Mouse (Mus musculus) thymus, adult 18-20 months (tissue): ENCODE data around the gene Olfr315.
"Not testable (repeated sequence)": the region's sequence is repeated elsewhere in the genome, so short reads cannot be mapped to it uniquely, and the experiment has no call there.

Experiments used
- DNase-seq, 2 experiments: peaks; one replicate each; pipeline ENCODE4 v3.0.0; 2022; ENCODE audit warnings: mixed read lengths in 2 of 2

The Olfr315 gene

GRCm38 (mm10) chr11:58772888-58773287 is at the start of gene Olfr315:
TSS of gene Olfr315 (plus strand) at chr11:58773188.
- DNase-seq = no peak

GRCm38 (mm10) chr11:58723914-58724313 is 49.1 kb upstream of the Olfr315 start, which contains the start of gene Olfr318:
TSS of gene Olfr318 (minus strand) at chr11:58724014.
- DNase-seq = no peak

DNA sequence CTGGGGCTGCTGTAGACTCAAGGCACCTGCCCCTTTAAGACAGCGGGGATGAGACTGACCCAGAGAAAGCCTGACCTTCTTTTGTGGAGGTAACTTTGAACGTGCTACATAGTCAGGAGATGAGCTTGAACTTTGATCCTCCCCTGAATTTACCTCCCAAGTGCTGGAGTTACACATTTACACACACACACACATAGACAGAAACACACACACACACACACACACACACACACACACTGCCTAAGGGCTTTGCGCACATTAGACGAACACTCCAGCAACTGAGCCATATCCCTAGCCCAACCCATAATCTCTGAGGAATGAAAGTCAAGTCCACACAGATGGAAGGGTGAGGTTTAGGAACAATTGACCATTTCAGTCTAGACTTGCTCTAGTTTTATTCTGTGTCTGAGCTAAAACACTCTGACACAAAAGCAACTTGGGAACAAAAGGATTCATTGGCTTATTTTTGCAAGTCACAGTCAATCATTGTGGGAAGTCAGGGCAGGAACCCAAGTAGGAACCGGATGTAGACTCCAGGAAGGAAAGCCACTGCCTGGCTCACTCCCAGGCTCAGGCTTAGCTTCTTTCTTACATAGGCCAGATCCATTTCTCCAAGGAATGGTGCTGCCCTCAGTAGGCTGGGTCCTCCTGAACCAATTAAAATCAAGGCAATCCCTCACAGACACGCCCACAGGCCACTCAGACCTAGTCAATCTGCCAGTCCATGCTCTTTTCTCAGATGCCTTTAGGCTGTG is 44.9 kb upstream of the Olfr315 start:
- DNase-seq = not testable (repeated sequence)

GRCm38 (mm10) chr11:58733372-58733771 is 39.6 kb upstream of the Olfr315 start:
- no peak for DNase-seq

DNA sequence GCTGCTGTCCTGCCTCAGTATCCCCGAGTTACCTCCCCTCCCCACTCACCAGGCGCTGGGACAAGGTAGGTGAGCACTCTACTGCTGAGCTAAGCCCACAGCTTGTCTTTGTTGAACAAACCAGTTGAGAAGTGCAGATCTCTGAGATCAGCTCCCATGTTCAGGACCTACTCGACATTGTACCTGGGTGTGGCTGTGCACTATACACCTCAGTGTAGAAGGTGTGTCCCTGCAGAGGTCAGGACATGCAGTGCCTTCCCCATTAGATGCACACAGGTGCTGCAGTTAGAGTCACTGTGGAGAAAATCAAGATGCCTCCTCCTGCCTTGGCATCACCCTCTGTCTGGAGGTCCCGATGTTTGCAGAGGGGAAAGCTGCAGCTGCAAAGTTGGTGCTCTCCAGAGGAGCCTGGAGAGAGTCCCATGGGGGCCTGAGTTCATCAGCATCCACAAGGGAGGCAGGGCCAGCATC is 34.2 kb upstream of the Olfr315 start, which contains the start of gene Olfr317:
Olfr317 (minus strand) TSS at position 421 of the 471 bp plus-strand sequence.
- DNase-seq = no peak

DNA sequence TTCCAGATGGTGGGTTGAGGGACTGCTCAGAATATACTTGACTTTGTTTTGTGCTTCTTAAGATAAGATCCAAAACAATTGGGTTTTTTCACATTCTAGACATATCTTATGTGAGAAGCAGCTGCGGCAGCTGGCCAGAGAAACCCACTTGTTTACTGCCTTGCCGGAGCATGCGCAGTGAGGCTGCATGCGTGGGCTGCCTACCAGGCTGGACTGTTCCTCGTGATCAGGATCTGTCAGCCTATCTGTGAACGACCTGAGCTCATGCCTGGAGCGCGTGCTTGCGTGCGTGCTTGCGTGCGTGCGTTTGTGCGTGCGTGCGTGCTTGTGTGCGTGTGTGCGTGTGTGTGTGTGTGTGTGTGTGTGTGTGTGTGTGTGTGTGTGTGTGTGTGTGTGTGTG is 21.9 kb upstream of the Olfr315 start:
- not testable (repeated sequence) for DNase-seq

DNA sequence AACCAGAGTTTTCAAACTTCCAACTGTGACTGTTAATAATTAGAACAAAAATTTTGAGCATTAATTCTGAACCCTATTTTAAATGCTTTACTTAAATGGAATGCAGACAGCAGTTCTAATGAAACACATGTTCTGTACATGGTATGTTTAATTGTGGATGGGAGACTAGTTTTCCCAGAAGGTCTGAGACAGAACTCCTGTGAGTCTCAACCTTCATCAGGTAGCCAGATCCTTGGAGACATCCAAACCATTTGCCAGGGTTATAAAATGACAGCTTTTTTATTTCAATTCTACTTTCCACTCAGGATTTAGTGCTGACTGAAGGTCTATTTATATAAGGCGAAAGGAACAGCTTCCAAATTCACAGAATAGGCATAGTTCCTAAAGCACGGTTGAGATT is 20.6 kb upstream of the Olfr315 start, which contains the start of gene Olfr316:
Olfr316 (plus strand) TSS at position 301 of the 400 bp plus-strand sequence.
- no peak for DNase-seq

GRCm38 (mm10) chr11:58782480-58783089 is 9.6 kb downstream of the Olfr315 start, which contains the start of gene Olfr314:
TSS of gene Olfr314 (plus strand) at chr11:58782952.
- DNase-seq = no peak

- no peak for DNase-seq
These were observed 11.2 kb downstream of the Olfr315 start for GRCm38 (mm10) chr11:58784182-58784581.

GRCm38 (mm10) chr11:58787651-58788050 is 14.7 kb downstream of the Olfr315 start:
- peak; percentile 57 to 75 for DNase-seq

- peak; percentile 37 to 54 for DNase-seq
These were observed 15.4 kb downstream of the Olfr315 start for GRCm38 (mm10) chr11:58788346-58788745.

DNA sequence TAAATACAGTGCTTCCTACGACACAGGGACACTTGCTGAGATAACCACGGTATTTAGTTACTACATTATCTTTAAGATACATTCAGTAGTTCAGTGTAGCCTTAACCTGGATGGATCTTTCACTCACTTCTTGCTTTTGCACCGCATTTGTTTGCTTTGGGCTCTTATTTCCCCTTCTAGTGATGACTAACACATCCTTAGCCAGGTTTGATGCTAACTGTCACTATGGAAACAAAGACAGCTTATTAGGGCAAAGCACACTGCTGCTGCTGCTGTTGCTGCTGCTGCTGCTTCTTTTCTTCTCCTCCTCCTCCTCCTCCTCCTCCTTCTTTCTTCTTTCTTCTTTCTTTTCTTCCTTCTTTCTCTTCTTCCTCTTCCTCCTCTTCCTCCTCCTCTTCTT is 16.5 kb downstream of the Olfr315 start:
- DNase-seq = no peak

- DNase-seq = no peak
These were observed 17.1 kb downstream of the Olfr315 start for GRCm38 (mm10) chr11:58790053-58790452.

DNA sequence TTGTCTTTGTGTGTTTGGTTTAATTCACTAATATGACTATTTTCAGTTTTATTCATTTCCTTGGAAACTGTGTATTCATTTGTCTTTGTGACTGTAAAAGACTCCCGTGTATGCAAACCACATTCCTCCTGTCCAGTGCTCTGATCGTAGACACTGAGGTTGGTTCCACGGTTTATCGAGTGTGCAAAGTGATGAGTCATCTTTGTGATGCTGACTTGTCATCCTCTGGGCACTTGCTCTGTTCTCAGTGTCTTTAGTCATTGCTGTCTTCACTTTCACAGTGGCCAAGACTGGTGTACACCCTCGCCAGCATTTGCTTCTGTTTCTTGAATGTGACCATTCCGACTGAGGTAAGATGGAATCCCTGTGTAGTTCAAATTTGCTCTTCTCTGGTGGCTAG is 17.7 kb downstream of the Olfr315 start:
- no peak for DNase-seq

- no peak for DNase-seq
These were observed 22.9 kb downstream of the Olfr315 start for GRCm38 (mm10) chr11:58795856-58796255.

- DNase-seq = no peak
These were observed 23.9 kb downstream of the Olfr315 start for GRCm38 (mm10) chr11:58796850-58797249.

DNA sequence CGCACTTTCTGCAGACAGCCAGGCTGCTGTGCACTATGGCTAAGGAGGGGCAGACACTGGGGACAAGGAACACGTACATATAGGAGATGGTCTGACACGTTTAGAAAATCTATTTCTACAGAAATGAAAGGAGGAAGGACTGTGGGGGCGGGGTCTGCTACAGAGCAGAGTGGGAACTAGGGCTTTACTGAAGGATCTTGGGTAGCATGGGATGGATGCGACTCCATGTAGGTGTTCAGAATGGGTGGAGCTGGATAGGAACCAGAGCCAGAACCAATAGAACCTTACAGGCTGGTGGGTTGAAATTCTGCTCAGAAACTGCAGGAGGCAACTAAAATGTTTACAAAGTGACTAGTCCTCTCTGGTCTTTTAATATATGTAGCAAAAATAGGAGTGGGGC is 26.8 kb downstream of the Olfr315 start:
- DNase-seq = no peak

GRCm38 (mm10) chr11:58801558-58802228 is 28.7 kb downstream of the Olfr315 start, which contains the start of gene Fam183b:
TSS of gene Fam183b (minus strand) at chr11:58801960.
- DNase-seq = no peak

DNA sequence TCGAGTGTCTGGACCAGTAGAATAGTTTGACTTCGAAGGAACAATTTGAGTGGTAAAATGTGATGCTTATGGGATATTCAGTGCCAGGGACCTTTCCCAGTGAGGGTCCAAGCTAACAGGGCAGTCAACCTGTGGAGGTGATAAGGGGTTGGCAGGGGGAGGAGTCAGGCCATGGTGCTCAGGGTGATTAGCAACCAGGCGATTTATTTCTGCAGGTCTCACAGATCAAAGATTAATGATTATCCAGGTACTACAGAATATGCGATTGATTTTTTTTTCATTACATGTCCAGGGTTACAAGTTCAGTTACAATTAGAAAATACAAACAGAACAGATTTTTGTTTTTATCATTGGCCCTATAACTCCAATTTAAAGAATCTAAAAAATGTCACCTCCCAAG is 30.9 kb downstream of the Olfr315 start:
- no peak for DNase-seq

- no peak for DNase-seq
These were observed 31.4 kb downstream of the Olfr315 start for GRCm38 (mm10) chr11:58804393-58804792.

DNA sequence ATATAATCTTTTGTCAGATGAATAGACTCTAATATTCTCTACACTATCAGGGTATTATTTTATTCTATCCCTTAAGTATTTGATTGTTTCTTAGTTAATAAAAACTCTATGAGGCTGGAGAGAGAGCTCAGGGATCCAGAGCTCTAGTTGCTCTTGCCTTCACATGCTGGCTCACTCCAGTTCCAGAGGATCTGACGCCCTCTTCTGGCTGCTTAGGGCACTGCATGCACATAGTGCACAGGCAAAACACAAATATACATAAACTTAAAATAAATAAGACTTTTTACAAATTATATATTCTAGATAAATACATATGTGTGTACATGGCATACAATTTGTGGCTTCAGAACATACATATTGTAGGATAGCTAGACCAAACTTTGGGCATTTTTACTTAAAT is 39.0 kb downstream of the Olfr315 start:
- no peak for DNase-seq

GRCm38 (mm10) chr11:58814700-58815099 is 41.7 kb downstream of the Olfr315 start, which contains the start of gene Olfr313:
TSS of gene Olfr313 (plus strand) at chr11:58815000.
- not testable (repeated sequence) for DNase-seq

DNA sequence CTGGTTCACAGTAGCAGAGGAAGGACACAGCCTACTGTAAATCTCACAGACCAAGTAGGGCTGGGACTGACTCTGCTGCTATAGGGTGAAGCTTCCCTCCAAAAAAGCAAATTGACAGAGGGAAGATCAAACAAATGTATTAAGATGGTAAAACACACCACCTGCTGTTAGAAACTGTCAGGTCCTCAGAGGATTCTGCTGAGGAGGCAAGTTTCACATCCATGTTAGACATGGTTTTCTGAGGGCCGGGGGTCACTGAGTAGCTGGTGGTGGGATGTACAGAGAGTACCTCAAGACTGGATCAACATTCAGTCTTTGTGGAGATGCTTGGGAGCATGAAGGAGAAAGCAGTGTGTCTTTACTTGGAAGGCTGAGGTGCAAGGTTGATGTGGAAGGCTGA is 42.7 kb downstream of the Olfr315 start:
- DNase-seq = no peak
